Mouse (Mus musculus) CD4-positive, CD25-positive, alpha-beta regulatory T cell, adult 4 months (primary cell): ENCODE results near the gene Nop58. TPM values are rescaled to one million over a fixed set of nuclear protein-coding genes. Genes with fewer than 3 reads are reported as not detected.
"Not testable (repeated sequence)": the region's sequence is repeated elsewhere in the genome, so short reads cannot be mapped to it uniquely, and the experiment has no call there.

ENCODE experiments used
- ATAC-seq: one replicate; pipeline ENCODE4 v1.8.0; 2017
- polyA plus RNA-seq, 2 experiments: library from polyadenylated mRNA; unstranded; fragments of 100-300 nt; shearing (Covaris generic); gene quantifications; one replicate each; pipeline ENCODE4 v1.2.1; 2017

The Nop58 gene
- 100 to 1,000 TPM; 181 to 197 TPM for polyA plus RNA-seq

- peak; percentile 99 for ATAC-seq
These were observed at the start of gene Nop58 for GRCm38 (mm10) chr1:59684819-59685755. Gene Nop58 (plus strand): TSS chr1:59684971.

GRCm38 (mm10) chr1:59636349-59636748 is 48.4 kb upstream of the Nop58 start:
- no peak for ATAC-seq

DNA sequence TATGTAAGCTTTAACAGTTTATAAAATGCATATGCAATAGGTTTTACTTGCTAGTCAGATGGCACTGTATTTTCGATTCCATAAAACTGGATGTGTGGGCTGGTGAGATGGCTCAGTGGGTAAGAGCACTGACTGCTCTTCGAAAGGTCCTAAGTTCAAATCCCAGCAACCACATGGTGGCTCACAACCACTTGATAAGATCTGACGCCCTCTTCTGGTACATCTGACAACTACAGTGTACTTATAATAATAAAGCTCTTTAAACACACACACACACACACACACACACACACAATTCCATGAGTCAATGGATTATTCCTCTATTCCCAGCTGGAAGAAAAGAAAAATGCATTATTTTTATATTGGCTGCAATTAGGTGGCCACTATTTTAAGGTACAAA is 46.4 kb upstream of the Nop58 start:
- no peak for ATAC-seq

- ATAC-seq, result no peak
These were observed 42.3 kb upstream of the Nop58 start for GRCm38 (mm10) chr1:59642488-59642887.

DNA sequence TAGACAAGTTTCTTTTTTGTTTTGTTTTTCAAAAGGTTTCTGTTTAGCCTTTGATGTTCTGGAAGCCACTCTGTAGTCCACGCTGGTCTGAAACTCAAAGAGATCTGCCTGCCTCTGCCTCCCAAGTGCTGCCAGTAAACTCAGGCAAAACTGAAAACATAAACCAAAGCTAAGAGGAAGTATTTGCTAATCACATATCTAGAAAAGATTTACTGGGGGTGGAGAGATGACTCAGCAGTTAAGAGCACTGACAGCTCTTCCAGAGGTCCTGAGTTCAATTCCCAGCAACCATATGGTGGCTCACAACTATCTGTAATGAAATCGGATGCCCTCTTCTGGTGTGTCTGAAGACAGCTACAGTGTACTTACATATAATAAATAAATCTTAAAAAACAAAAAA is 38.3 kb upstream of the Nop58 start:
- not testable (repeated sequence) for ATAC-seq

- no peak for ATAC-seq
These were observed 33.5 kb upstream of the Nop58 start for GRCm38 (mm10) chr1:59651201-59651819.

DNA sequence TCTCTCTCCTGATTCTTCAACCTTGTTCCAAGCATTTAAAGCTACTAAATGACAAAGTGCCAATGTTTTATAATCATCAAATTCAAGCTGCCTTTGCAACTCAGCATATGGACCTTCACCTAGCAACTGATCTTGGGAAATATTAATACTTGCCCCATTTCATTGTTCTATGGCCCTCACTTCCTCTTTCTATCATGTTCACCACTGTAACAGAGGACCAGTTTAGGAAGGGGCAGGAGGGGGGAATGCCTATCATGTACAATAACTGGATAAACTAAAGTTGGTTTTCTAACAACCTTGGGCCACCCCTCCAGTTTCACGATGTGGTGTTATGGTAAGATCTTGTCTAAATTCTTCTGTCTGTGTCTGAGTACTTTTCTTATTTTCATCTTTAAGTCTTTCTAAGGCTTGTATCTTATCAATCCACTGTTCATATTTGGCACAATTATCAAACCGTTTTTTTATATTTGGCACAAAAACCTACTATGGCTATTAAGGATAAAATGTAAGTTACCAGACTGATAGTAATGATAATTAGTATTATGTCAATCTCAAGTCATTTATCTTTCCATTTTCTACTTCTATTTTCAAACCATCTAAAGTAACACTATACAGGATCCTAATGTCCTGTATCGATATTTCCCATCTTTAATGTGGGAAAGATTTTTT is 31.4 kb upstream of the Nop58 start:
- ATAC-seq, result no peak

DNA sequence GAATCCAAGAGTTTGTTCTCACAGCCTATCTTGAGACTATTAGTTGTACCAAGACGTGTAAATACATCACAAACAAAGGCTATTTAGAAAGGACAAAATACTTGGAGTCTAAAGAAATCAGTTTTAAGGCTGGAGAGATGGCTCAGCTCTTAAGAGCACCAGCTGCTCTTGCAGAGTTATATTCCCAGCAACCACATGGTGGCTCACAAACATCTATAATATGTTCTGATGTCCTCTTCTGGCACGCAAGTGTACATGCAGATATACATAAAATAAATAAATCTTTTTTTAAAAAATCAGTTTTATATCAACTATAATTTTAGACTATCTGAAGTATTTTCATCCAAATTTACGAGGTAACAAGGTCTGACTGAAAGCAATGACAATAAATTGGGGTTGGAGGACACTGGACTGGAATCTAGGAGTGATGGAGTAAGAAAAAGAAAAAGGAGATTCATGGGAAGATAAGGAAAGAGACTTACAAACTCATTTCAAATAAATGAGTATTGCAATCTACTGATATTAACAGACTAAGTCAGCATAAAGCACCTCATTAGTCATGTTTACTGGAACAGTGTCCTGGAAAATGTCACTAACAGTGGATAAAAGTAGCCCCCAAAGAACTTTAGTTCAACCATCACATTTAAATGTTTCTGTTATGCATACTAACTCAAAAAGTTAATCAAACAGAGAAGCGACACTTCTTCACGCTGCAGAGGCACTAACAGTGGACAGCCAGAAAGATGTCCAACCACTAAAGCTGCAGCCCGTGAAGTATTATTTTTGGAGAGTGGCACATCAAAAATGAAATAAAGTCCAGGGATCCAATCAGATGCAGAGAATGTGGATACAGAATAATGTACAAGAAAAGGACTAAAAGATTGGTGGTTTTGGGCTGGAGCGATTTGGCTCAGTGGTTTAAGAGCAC is 28.3 kb upstream of the Nop58 start:
- no peak for ATAC-seq

- no peak for ATAC-seq
These were observed 21.2 kb upstream of the Nop58 start for GRCm38 (mm10) chr1:59663456-59664135.

GRCm38 (mm10) chr1:59668871-59669270 is 15.9 kb upstream of the Nop58 start:
- ATAC-seq, result no peak

DNA sequence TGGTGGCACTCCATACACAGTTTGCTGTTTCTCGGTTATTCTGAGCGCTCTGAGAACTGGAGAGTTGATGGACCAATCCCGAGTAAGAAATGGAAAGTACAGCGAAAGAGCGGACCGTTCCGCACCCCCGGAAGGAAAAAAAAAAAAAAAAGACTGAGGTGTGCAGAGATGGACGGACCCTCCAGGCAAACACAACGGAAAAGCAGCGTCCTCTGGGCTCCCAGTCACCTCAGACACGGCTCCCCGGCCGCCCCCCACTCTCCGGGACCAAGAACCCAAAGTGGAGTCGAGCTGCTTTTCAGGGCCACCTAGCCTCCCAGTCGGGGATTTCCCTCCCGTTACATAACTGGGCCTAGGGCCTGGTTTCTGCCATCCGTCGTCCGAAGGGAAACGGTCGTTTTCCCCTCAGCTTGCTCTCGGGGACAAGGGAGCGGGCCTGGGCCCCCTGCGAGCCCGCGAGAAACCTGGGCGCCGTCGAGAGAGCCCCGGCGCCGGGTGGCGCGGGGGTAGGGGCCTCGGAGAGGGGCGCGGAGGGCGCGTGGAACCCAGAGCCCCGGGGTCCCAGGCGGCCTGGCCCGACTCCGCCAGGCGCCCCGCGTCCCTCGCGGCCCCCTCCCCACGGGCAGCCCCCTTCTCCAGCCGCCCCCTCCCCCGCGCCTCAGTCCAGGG is 14.7 kb upstream of the Nop58 start:
- peak; percentile 46 for ATAC-seq

DNA sequence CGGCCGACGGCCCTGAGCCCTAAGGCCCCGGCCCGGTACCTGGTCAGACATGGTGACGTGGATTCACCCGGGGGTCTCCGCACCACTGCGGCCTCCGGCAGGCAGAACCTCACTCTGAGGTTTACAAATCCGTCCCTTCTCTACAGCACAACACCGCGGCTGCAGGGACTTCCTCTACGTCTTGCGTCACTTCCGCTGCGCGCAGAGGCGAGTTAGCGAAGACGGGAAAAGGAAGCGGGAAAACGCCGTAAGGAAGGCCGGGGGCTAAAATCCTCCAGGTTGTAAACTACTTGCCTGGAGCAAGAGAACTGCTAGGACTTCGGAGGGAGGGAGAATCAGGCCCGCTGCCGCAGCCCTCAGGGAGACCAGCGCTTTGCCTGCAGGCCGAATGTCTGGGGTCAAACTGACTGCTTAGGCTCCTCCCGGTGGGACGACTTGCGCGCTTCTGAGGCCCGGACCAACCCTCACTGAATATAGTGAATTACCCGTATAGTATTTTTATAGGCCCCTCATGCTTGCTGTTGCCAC is 14.1 kb upstream of the Nop58 start, which contains the start of gene Sumo1:
Gene Sumo1 (minus strand): TSS at position 194 of the 528 bp plus-strand sequence.
- ATAC-seq, result peak; percentile 85

GRCm38 (mm10) chr1:59673661-59674060 is 11.1 kb upstream of the Nop58 start:
- no peak for ATAC-seq

DNA sequence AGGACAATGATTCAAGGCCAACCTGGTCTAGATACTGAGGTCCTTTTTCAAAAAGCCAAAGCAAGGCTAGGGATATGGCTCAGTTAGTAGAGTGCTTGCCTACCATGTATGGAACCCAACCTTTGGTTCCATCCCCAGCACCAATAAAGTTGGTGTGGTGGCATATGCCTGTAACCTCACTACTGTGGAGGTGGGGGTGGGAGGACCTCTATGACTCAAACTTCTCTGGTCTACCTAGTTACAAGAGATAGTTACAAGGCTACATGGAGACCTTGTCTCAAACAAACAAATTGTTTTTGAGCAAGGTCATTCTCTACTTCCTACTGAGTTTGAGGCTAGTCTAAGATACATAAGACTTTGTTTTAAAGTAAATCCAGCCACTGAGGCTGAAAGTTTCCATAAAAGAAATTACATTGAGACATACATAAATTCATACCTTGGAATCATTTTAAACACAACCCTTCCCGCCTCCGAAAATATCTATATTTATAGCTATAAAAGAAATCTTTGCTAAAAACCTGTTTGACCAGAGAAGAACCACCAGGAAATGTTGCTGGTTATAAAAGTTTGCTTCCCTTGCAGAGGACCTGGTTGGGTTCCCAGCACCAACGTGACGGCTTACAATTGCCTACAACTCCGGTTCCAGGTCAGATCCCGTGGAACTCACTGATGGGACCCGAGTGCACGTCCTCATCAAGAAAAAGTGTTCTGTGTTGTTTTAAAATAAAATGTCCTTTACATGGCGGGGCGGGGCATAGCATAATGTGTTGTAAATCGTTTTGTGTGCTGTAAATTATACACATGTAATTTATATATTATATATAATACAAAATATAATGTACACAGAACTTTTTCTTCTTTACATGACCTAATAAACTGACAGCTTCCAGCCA is 599 bp upstream of the Nop58 start:
- peak; percentile 19 for ATAC-seq

DNA sequence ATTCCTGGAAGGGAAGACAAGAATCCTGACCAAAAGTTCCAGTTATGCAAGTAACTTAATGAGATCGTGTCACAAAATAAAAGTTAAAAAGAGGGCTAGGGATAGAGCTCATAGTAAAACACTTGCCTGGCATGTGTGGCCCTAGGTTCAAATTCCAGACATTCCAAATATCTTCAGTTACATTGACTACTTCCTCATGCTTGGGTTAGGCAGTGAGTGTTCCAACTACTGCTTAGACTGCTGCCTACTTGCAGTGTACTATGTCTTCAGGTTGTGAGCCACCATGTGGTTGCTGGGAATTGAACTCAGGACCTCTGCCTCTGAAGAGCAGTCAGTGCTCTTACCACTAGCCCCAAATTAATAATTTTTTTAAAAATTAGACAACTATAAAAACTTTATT is 2.7 kb downstream of the Nop58 start:
- no peak for ATAC-seq

- ATAC-seq, result no peak
These were observed 5.7 kb downstream of the Nop58 start for GRCm38 (mm10) chr1:59690467-59690866.

GRCm38 (mm10) chr1:59697751-59698150 is 13.0 kb downstream of the Nop58 start:
- no peak for ATAC-seq

DNA sequence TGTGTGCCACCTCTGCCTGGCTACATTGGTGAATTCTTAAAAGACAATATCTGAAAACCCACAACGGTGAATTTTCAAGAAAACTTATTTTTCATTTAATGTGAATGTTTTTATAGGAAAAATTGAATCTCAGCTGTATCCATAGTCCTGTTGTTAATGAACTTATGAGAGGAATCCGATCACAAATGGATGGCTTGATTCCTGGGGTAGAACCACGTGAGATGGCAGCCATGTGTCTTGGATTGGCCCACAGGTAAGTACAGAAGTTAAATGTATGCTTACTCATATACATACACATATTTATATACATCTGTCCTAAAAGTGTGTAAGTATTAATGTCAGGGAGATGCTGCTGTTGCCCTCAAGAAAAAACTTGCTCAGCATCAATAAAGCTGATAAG is 13.4 kb downstream of the Nop58 start:
- ATAC-seq, result no peak

DNA sequence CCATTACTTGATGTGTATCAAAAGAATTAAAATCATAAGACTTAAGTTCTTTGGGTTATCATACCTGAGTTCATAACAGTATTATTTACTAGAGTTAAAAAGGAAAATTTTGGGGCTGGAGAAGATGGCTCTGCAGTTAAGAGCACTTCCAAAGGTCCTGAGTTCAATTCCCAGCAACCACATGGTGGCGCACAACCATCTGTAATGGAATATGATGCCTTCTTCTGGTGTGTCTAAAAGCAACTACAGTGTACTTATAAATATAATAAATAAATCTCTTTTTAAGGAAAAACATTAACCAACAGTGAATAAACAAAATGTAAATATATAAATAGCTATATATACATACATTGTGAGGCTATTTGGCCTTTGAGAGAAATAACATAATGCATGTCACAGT is 17.0 kb downstream of the Nop58 start:
- no peak for ATAC-seq

- ATAC-seq, result no peak
These were observed 35.1 kb downstream of the Nop58 start for GRCm38 (mm10) chr1:59719900-59720299.
